Mouse (Mus musculus): ENCODE measurements around the gene BC024978.

Gene BC024978

DNA sequence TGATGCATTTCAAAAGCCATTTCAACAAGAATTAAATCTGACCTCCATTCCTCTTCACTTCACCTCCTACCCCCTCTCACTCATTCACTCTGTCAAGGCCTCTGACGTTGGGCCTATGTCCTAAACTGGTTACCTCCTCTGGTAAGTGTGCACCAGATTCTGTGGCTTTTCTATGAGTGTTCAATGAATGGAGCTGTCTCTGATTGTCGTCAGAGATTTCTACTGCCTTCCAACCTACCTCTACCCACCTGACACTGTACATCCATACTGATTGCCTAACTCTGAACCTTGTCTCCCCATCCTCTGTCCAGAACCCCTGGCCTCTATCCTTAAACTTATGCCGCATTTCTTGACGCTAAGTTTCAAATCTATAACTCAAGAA, 17.6 kb upstream of the BC024978 start:
- DNase-seq (ENCODE audit: low read depth): no peak

DNA sequence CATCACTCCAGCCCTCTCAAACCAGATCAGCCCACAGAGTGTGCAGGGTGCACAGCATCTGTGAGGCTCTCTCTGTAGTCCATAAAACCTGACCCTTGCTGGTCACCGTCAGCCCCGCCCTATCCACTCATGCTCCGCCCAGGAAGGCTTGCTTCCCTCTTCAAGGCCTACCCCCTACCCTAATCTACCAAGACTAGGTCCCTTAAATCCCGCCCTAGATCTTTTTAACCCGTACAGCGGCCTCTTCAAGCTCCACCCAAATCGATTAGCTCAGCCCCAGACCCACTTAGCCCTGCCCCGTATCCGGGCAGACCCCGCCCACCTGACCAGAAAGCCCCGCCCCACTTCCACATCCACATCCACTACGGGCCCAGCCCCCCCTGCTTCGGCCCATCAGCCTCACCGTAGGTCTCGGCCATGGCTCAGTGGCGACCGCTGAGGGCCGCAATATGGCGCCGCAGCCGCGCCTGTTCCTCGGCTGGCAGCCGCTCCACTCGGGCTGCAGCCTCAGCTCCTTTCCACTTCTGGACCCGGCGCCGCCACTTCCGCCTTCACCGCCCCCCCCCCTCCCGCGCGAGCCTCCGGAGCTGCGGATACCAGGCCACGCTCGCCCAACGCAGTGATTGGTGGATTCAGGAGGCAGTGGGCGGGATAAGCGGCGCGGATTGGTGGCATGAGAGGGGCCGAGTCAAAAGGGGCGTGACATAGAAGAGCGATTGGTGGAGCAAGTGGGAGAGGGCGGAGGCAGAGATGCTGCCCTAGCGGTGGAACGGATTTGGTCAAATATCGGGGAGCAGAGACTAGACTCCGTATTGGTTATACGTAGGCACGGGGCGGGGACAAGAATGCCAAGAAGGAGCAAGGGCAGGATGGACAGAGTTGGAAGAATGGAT, 17.0 kb upstream of the BC024978 start, which contains the start of gene Rab4b:
Rab4b (minus strand) TSS at position 573 of the 893 bp plus-strand sequence.
- DNase-seq (ENCODE audit: low read depth): peak; percentile 99

DNA sequence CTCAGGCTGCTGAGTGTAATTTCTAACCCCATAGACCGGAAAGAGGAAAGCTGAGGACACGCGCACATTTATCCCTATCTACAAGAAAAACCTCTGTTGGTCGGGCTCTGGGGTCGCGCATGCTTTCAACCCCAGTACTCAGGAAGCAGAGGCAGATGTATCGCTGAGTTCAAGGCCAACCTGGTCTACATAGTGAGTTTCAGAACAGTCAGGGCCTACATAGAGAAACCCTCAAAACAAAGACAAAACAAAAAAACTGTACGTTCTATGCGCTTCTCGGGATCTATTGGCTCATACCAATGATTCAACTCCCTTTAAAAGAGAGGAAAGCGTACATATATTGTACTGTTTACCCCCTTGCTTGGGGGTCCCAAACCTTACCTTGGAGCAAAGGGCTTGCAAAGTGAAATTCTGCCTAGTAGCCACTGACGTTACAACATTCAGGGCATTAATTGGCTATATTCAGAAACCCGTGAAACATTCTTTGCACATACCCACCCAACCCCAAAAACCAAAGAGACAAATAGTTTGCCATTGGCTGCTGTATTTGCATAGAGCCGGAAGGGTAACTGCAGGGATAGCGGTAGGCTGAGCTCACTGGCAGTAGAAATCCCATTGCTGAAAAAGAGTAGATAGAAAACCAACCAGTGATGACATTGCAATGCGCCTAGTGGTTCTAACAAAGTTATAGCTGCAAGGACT, 16.2 kb upstream of the BC024978 start:
- DNase-seq (ENCODE audit: low read depth): no peak

DNA sequence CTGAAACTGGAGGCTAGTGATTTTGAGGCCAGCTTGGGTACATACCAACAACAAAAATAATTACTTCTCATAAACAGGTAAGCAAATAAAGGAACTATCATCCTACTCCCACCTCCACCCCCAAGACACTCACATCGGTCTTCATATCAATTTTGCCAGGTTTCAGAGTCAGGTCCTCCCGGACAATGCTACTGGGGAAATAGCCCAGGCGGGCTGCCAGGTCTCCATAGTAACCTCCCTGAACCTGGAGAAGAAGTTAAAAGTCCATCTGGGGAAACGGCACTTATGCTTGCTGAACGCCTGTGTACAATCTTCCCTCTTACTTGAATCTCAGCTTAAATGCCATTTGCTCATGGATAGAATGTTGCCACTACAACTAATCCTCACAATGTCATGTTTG, 15.5 kb upstream of the BC024978 start:
- no peak for DNase-seq (ENCODE audit: low read depth)

DNA sequence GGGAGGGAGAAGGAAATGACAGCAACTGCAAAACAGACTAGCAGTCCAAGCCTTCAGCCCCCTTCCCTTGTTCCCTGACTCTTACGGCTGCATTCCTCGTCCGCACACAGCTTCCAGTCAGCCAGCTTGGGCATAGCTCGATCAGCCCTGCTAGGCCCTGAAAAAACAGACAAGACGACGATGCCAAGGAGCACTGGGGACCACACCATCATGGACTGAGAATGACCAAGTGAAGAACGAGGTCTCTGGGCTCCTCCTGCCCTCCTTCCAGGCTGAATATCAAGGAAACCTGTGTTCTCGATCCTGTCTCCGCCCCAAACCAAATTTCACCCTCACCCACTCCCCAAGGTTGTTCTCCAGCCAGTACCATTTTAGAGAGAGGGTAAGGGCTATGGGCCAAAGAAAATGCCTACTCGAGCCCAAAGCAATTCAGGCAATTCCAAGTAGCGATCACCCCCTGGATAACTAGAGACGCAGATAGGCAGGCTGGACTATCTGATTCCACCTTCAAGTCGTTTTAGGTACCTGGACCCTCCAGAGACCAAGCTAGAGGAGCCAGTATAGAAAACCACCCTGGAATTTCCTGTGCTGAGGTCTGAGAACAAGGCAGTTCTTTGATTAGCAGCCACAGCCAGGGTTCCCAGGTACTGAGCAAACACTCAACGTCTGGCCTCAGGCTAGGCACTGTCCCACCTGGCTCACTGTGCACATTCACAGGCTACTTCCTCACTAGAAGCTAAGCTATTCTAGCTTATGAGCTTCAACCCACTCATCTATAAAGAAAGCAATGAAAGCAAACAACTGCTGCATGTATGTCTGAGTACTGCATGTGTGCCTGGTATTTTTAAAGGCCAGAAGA, 14.5 kb upstream of the BC024978 start, which contains the start of the genes Gm21983 and Mia:
Gm21983 (minus strand) TSS at position 250 of the 859 bp plus-strand sequence.
Mia (minus strand) TSS at position 321 of the 859 bp plus-strand sequence.
- no peak for DNase-seq (ENCODE audit: low read depth)

DNA sequence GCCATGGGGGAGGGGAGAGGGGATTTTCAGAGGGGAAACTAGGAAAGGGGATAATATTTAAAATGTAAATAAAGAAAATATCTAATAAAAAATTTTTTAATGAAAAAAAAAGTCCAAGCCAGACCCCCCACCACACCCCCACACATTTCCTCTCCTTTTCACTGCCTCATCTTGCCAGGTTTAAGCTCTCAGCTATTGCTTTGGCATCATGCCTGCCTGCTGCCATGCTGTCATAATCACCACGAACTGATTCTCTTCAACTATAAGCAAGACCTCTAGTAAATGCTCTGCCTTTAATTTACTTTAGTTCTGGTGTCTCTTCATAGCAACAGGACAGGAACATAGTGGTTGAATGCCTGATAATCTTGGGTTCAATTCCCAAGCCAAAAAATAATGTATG, 13.1 kb upstream of the BC024978 start:
- DNase-seq (ENCODE audit: low read depth): no peak

DNA sequence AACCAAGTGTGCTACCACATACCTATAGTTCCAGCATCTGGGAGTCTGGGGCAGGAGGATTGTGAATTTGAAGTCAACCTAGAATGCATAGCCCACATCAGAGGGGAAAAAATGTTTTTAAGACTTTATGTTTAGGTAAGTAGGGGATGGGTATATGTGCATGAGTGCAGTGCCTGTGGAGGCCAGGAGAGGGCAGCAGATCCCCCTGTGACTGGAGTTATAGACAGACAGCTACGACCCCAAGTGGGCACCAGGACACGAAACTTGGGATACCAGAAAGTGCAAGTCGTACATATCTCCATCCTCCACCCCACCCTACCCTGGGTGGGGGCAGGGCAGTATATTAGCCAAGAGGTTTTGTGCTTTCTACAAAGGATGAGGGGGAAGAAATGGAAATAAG, 10.6 kb upstream of the BC024978 start:
- peak; percentile 46 for DNase-seq (ENCODE audit: low read depth)

DNA sequence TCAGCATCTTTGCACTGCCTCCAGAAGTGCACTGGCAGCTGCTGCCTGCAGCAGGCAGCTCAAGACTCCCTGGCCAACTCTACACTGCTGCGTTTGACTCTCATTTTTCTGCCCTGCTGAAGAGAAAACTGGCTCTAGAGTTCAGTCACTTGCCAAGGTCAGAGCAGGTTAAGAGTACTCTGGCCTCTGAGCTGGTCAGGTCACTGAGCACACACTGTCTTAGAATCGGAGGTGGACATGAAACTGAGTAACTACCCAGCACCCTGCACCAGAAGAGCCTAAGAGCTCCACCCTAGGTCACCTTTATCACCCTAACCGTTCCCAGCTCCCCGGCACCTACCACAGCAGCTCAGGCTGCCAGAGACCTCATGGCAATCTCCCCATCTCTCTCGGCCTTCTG, 9.6 kb upstream of the BC024978 start:
- no peak for DNase-seq (ENCODE audit: low read depth)

DNA sequence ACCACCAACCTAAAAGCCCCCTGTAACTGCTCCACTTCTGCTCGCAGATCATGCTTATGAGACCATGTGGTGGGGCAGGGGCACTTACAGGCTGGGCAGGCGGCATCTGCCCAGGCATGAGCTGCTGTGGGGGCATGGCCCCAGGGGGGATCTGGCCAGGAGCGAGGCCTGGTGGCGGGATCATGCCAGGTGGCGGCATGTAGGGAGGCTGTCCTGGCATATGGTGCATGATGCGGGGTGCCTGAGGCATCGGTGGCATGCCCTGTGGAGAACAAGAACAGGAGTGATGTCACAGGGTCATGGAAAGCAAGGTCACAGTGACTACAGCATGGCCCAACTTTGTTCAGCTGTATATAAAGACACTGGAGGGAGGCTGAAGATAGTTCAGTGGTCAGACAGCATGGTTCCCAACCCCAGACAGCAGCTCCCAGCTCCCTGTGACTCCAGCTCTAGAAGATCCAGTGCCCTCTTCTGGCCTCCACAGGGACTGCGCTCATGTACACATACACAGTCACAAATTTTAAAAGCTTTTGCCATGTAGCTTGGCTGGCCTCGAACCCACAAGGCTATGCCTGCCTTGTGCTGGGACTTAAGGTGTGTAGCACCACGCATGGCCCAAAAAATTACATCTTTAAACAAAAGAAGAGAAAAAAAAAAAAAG, 6.2 kb upstream of the BC024978 start:
- DNase-seq (ENCODE audit: low read depth): no peak

DNA sequence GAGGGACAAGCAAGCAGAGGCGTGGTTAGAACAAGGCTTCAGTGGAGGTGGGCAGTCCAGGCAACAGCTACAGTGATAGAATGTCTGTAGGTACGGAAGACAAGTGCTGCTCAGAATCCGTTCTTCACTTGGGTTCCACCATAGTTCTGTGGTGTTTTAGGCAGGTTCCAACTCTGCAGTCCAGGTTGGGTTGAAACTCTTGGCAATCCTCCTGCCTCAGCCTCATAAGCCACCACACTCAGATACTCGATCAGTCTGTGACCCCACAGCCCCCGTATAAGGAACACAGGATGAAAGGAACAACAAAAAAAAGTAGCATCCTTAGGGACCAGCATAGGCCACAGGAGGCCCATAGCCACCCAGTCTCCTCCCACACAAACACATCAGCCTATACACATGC, 3.1 kb upstream of the BC024978 start:
- no peak for DNase-seq (ENCODE audit: low read depth)

DNA sequence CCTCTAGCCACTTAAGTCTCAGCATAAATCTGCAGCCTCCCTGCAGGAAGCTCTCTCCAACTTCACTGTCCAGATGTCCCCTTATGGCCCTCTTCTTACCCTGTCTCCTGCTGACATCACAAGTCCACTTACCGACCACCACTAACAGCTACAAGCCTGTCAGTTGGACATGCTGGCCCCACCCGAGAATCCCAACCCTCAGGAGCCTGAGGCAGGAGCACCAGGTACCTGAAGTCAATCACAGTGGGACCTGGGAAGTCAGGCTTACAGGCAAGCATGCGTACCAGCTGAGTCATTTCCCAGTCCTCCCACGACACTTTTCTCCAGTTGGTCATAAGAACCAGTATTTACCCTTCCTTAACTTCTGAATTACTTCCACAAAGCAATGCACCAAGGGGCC, 1.9 kb upstream of the BC024978 start:
- no peak for DNase-seq (ENCODE audit: low read depth)

DNA sequence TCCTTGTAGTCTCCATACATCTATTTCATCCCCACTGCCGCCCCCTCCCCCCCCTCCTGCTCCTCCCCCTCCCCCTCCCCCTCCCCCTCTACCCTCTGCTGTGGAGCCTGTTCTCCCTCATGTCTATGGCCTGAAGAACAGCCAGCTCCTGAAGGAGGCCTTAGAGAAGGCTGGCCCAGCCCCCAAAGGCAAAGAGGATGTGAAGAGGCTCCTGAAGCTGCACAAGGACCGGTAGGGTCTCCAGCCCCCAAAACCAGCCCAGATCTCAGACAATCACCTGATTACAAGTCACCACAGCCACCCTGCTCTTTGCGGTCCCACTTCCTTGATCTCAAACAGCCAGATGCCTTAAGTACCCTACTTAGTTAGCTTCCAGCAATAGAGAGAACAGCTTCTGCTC, 1.6 kb downstream of the BC024978 start:
- no peak for DNase-seq (ENCODE audit: low read depth)

DNA sequence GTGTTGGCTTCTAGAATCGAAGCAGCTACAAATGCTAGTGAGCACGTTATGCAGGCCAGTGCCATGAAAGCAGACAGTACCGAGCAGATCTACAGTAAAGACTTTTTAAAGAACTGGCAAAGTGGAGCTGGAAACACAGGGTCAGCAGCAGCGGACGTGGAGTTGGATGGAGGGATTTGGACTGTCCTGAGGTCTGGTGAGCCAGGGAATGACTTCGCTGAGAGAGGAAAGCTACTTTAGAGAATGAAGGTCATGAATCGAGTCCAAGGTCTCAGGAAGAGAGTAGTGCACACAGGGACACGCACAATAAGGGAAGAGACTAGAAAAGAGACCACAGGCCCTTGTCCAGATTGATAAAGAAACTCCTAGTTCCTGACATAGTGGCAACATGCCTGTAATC, 2.1 kb downstream of the BC024978 start:
- no peak for DNase-seq (ENCODE audit: low read depth)

DNA sequence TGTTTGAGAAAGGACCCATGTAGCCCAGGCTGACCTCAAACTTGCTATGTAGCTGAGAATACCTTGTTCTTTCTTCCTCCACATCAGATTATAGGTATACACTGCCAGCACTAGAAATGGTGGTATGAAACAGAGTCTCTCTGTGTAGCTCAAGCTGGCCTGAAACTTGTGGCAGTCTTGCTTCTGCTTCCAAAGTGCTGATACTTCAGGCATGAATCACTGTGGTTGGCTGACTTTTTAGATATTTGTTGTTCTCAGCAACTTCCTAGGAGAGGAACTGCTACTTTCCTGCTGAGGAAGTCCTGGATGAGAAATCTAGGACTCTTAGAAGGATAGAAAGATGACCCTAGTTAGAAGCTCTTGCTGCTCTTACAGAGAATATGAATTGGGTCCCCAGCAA, 2.8 kb downstream of the BC024978 start:
- DNase-seq (ENCODE audit: low read depth): no peak

DNA sequence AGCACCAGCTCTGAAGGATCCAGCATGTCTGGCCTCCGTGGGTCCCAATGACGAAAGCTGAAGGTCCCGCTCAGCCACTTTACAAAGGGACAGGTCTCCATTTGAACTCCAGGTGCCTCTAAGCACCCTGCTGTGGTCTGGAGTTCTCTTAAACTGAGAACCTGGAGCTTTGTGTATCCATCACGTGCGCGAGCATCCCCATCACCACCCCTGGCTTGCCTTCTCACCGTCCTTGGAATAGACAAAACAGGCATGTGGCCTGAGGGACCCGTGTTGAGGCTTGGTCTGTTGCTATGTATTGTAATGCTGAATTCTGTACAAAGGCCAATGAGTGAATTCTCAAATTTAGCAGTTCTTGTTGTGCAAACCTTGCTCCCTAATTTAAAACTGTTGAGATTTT, 3.2 kb downstream of the BC024978 start:
- DNase-seq (ENCODE audit: low read depth): no peak

DNA sequence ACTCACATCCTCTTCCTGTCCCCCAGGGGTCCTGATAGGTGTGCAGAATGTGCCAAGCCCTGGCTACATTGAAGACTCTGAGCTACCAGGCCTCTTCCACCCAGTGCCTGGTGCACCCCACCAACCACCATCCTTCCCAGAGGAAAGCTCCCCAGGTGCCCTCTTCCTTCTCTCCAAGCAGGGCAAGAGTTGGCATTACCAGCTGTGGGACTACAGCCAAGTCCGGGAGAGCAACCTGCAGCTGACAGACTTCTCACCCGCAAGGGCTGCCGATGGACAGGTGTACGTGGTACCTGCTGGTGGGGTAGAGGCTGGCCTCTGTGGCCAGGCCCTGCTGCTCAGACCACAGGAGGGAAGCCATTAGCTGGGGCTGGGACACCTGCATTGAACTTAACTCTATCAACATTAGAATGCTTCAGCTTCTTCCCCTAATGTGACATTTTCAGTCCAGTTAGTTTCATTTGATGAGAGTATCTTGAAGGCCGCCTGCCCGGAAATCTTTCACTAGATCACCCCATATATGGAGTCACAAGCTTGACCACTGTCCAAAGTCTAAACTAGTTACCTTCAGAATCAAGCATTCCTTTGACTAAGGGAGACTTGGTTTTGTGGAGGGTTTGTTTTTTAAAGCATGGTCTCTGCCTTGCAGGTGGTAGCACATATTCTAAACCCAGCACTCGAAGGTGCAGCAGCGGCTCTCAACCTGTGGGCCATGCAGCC, 8.3 kb downstream of the BC024978 start:
- DNase-seq (ENCODE audit: low read depth): no peak

DNA sequence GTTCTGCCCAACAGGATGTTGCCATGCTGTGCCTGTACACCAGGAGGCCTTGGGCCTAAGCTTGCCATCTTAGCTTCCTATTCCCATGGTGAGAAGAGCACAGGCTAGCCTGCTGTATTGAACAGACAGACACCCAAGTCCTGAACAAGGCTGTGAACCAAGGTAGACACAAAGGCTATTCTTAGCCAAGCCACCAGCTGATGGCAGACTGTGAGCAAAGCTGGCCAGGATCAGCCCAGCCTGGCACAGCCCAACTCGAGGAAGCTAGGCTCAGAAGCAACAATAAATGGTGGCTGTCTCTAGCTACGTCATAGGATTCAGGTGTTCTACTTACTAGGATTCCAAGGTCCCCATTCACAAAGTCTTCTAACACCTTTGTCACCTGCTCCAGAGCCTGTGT, 17.0 kb downstream of the BC024978 start:
- DNase-seq (ENCODE audit: low read depth): no peak

DNA sequence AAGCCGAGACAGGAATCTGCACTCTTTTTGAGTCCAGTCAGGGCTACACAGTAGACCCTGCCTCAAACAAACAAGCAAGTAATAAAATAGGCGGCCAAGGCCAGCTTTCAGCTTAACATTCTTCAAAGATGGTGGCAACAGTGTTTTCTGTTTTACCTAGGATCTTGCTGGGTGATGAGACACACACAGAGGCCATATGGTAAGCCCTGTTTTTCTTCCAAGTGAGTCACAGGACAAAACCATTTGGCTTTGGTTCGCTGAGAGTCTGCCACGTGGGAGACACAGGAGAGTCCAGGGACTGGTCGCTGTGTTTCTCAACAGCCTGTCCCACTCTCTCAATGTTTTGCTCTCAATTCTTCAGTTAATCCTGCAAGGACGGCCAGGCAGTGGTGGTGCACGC, 23.0 kb downstream of the BC024978 start:
- DNase-seq (ENCODE audit: low read depth): no peak

DNA sequence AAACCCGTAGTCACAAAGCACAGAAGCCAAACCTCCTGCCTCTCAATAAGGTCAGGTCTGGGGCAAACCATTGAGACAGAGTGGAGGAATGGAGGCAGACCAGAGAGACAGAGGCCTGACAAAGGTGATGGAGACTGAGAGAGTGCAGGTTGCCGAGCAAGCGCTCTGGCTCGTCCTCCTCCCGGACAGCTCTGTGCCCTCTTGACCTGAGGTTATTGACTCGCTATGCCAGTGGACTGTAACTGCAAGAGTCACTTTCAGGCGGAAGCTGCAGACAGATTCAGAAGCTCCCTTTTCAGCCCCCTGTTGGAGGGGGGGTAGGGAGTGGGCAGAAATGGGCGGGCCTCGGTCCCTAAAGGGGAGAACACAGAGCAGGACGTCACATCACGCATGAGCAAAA, 24.4 kb downstream of the BC024978 start:
- DNase-seq (ENCODE audit: low read depth): no peak

DNA sequence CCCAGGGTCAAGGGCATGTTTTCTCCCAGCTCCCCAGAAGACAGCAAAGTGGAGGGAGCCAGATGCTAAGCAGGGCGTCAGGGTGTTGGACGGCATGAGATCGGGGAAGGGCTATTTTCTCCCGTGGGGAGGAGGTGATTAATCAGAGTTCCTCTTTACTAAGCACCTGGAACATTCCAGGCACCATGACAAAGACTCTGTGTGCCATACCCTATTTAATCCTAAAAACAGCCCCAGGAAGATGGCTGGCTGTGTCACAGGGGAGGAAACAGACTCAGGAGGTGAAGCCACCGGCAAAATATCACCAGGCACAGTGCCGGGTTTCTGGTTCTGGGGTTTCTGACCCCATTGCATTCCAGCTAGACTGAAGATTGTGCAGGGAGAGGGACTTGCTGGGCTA, 26.4 kb downstream of the BC024978 start:
- DNase-seq (ENCODE audit: low read depth): no peak

DNA sequence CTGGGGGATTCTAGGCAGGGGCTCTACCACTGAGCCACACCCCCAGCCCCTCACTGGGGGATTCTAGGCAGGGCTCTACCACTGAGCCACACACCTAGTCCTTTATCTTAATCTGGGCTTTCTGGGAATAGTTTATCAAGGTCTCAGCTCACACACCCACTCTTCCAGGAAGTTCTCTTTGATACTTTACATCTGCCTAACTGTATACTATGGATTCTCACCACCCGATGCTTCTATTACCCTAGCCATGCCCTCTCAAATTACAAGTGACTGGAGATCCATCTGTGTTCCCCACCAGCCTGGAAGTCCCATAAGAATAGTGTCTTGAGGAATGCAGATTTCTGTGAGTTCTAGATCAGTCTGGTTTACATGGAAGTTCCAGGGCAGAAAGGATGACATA, 27.0 kb downstream of the BC024978 start:
- no peak for DNase-seq (ENCODE audit: low read depth)
